Mouse (Mus musculus) activated CD4-positive, CD25-positive, alpha-beta regulatory T cell, adult 4 months (primary cell): ENCODE measurements around the gene Trim56. TPM values are rescaled to one million over a fixed set of nuclear protein-coding genes. Genes with fewer than 3 reads are reported as not detected.
"Not testable (repeated sequence)": the region's sequence is repeated elsewhere in the genome, so short reads cannot be mapped to it uniquely, and the experiment has no call there.

Source experiments
- ATAC-seq: one replicate; pipeline ENCODE4 v1.8.0; 2017
- polyA plus RNA-seq, 2 experiments: library from polyadenylated mRNA; unstranded; fragments of 100-300 nt; shearing (Covaris generic); gene quantifications; one replicate each; pipeline ENCODE4 v1.2.1; 2017

The Trim56 gene
- 10 to 100 TPM; 15.1 to 15.6 TPM for polyA plus RNA-seq

DNA sequence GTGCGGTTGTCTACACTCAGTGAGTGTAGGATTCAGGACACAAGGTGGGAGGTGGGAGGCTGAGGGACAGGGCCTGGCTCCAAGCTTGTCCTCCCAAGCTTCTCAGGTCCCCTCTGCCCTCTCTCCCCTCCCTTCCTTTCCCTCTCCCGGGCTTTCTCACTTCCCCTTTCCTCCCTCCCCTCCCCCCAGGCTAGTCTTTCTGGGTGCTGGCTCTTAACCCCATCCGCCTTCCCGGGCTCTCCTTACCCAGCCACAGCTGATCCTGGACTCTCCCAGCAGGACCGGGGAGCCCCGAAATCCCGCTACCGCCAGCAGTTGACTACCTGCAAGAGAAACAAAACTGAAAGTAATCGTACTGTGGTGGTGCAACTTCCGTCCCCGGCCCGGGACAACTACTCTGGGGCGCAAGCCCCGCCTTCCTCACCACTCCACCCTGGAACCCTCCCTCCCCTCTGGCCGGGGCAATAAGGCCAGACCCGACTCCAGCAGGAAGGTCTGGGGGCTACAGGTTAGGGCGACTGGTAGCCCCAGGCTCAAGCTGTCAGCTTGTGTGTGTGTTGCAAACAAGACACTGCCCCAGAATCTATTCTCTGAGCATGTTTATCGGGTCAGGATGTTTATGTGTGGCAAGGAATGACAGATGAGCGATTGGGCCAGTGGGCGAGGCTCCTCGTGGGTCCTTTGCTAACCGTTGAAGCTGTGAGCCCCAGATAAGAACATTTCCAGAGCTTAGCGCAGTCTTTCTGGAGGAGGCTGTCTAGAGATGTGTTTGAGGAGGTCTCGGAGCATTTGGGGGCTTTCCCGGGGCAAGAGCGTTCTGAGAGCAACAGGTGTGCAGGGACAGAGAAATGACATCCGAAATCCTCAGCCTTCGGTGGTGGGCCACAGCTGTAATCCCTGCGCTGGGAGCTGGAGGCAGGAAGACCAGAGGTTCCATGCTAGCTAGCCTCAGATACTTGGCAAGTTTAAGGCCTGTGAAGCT is at the start of gene Trim56:
Gene Trim56, minus strand, starts transcription at position 344 of the 982 bp plus-strand sequence.
- peak; percentile 88 for ATAC-seq

DNA sequence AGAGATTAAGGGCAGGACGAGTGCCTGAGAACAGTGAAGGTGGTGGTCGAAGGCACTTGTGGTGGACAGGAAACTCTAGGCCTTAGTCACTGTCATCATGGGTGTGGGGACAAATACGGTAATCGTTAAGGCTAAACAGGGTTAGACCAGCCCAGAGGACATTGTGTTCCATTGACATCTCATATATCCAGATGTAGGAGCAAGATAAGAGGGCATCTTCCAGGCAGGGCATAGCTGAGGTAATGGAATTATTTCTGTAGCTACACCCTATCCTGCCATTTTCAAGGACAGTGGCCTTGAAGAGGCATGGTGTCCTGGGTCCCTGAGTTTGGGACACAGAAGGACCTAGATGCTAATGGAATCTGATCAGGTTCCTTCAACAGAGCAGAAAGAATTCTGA is 45.8 kb upstream of the Trim56 start:
- no peak for ATAC-seq

DNA sequence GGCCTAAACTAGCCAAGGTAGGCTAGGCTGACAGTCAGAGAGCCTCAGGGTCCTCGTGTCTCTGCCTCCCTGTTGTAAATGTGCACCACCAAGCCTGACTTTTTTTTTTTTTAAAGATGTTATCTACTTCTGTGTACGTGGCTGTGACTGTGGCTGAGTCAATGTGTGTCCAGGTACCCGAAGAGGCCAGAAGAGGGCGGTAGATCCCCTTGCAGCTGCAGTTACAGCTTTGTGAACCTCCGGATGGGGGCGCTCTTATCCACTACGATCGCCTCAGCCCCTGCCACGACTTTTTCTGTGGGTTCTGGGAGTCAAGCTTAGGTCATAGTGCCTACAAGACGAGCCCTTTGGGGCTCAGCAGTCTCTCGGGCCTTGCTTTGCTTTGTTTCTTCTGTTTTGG is 43.5 kb upstream of the Trim56 start:
- peak; percentile 36 for ATAC-seq

DNA sequence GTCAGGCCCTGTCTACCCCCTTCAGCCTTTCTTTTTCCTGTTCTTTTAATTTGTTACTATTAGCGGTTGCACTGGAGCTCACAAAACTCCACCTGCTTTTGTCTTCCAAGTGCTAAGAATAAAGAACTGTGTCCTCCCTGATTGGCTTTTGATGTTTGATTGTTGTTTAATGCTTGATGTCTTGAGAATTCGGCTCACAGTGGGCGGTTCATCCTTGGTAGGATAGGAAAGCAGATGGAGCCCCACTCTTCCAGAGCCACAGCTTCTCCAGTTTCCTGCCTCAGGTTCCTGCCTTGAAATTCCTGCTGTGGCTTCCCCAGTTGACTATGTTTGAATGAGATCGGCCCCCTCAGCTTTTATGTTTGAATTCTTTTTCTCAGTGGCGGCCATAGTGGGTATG is 37.3 kb upstream of the Trim56 start:
- ATAC-seq, result no peak

DNA sequence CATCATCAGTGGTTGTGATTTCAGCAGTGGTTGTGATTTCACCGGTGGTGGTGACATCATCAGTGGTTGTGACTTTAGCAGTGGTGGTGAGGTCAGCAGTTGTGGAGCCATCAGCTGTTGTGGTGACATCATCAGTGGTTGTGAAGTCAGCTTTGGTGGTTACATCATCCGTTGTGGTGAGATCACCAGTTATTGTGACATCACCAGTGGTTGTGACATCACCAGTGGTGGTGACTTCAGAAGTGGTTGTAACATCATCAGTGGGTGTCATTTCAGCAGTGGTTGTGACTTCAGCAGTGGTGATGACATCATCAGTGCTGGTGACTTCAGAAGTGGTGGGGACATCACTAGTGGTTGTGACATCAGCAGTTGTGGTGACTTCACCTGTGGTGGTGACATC is 36.6 kb upstream of the Trim56 start:
- no peak for ATAC-seq

DNA sequence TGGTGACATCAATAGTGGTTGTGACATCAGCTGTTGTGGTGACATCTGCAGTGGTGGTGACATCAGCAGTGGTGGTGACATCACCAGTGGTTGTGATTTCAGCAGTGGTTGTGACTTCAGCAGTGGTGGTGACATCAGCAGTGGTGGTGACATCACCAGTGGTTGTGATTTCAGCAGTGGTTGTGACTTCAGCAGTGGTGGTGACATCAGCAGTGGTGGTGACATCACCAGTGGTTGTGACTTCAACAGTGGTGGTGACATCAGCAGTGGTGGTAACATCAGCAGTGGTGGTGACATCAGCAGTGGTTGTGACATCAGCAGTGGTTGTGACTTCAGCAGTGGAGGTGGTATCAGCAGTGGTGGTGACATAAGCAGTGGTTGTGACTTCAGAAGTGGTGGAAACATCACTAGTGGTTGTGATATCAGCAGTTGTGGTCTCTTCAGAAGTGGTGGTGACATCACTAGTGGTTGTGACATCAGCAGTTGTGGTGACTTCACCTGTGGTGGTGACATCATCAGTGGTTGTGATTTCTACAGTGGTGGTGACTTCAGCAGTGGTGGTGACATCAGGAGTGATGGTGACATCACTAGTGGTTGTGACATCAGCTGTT is 33.4 kb upstream of the Trim56 start, which contains the start of gene Muc3:
Gene Muc3, minus strand, starts transcription at position 51 of the 611 bp plus-strand sequence.
- not testable (repeated sequence) for ATAC-seq

DNA sequence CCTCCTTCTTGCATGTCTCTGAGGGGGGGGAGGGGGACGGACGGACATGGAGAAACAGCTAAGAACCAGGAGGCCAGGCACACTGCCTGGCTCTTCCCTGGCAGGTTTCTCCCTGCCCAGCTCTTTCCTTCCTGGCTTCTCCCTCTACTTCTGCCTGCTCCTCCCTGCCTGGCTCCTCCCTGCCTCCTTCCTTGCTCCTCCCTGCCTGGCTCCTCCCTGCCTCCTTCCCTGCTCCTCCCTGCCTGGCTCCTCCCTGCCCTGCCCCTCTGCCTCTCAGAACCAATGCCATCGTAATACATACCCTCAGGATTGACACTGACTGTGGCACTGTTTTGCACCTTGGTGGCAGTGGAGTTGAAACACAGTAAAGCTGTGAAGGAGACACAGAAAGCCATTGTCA is 24.8 kb upstream of the Trim56 start:
- no peak for ATAC-seq

DNA sequence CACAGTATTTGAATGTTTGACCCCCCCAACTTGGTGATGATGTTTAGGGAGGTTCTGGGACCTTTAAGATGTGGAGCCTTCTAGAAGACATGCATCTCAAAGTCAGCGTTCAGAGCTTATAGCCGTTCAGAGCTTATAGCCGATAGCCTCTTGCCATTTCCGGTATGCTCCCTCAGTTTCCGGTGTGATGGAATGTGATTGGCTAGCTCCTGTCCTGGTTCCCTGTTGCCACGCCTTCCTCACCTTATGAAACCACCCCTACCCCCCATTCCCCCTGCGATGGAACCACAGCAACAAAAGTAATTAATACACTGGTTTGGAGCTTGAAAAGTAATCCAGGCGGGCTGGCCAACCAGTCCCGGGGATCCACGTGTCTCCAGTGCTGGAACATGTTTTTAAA is 23.0 kb upstream of the Trim56 start:
- no peak for ATAC-seq

DNA sequence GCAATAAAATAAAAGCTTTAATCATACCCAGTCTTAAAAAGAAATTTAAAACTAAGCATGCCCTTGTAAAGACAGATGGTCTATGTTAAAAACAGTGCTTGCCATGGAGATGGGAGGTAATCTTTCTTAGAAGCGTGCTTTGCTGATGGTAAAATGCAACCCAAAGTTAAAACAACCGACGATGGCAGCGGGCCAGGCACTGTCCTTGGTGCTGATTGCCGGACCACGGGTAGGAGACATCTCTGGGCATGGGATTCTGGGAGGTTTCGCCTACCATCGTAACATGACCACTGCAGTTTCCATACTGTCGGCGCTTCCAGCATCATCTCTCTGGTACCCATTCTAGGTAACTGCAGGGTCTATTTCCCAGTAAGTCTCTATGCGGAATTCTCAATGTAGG is 18.9 kb upstream of the Trim56 start:
- ATAC-seq, result no peak

DNA sequence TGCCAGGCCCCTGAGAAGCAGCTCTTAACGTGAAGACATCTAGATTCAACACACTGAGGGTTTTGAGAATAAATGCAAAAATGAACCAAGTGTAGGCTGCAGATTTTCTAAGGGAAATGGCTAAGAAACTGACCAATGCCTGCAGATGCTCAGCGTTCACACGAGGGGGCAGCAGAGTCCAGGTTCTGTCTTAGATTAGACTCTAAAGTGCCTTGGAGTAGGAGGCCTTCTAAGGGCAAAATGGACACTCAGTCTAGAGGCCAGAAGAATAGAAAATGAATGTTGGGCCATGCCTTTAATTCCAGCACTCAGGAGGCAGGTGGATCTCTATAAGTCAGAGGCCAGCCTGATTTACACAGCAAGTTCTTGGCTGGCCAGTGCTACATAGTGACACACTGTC is 15.5 kb upstream of the Trim56 start:
- peak; percentile 49 for ATAC-seq

DNA sequence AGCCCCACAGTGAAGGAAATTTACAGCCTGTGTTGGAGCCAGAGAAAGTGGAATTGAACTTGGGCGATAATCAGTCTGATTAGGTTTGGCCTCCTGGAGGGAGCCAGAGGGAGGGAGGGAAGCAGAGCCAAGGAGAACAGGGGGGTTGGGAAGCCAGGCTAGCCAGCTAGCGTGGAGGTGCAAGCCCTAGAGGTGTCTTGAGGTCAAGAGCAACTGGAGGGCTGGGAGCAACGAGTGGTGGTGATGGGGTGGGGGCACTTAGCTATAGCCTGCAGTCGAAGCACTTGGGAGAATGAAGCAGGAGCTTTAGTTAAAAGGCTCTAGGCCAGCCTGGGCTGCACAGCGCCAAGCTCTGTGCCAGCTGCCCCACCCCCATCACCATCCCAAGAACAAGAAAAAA is 13.3 kb upstream of the Trim56 start:
- ATAC-seq, result no peak

DNA sequence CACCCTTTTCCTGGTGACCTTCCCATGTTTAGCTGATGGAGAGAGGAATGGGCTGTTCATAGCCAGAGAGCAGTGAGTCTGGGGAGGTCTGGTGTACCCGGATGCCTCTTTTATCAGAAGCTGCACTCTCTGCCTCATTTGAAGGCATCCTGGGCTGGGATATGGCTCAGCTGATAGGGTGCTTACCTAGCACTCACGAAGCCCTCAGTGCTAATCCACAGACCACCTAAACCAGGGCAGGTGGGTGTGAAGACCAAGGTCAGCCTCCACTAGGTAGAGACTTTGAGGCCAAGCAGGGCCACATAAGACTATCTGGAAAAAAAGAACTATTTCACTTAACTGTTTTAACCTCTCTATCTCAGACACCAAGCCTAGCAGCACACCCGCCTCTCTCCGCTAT is 7.5 kb upstream of the Trim56 start:
- ATAC-seq, result no peak

DNA sequence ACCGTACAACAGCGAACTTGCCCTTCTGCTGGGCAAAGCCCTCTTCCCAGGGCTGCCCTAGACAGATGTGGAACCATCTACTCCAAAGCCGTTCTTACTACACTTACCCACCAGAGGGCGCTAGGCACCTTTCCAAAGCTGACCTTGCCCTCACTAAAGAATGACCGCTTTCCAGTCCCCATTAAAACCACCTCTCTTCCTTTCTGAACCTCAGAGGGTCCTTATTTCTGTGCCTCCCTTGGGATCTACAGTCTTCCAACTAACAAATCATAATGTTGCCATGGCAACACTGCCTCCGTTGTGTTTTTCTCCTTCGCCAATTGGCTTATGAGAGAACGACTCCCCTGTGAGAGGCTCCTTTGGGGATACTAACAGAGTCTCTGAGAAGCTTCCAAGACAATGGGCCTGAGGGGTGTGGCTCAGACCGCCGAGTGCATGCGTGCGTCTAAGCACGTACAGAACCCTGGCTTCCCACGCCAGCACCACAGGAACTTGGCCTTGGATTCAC is 6.7 kb upstream of the Trim56 start:
- no peak for ATAC-seq

DNA sequence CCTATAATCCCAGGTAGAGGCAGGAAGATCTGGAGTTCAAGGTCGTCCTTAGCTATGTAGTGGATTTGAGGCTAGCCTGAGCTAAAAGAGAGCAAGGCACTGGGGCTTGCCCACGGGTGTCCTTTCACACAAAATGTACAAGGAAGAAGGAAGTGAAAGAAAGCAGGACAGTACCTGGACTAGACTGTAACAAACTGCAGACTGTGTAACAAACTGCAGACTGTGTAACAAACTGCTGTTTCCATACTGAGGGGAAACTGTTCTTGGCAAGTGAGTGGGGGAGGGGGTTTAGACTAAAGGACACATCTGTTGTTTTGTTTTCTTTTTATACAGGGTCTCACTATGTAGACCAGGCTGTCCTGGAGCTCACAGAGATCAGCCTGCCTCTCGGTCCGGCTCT is 5.3 kb upstream of the Trim56 start:
- ATAC-seq, result no peak

DNA sequence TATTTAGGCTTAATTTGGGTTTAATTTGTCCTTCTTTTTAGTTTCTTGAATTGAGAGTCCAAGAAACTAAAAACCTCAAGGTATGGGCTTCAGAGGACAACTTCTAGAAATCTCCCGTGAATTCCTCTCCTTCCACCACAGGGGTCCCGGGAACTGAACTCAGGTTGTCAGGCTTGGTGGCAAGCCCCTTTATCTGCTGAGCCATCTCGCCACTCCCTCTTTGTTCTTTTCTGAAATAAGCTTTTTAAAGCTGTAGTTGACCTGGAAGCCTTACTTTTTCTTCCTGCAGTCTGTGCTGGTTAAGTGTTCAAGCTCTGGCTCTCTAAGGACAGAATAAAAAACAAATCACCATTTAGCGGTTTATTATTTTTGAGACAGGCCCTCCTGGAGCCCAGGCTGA is 2.9 kb upstream of the Trim56 start:
- no peak for ATAC-seq

DNA sequence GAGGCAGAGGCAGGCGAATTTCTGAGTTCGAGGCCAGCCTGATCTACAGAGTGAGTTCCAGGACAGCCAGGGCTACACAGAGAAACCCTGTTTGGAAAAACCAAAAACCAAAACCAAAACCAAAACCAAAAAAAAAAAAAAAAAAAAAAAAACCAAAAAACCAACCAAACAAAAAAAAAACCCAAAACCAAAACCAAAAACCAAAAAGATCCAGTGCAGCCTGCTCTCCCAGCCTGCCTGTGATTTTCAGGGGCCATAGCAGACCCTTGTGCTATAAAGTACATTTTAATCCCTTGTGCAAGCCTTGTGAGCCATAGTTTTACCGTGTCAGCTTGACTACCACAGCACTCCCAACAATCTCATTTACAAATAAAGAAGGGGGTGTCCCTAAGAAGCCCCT is 2.0 kb upstream of the Trim56 start:
- not testable (repeated sequence) for ATAC-seq

DNA sequence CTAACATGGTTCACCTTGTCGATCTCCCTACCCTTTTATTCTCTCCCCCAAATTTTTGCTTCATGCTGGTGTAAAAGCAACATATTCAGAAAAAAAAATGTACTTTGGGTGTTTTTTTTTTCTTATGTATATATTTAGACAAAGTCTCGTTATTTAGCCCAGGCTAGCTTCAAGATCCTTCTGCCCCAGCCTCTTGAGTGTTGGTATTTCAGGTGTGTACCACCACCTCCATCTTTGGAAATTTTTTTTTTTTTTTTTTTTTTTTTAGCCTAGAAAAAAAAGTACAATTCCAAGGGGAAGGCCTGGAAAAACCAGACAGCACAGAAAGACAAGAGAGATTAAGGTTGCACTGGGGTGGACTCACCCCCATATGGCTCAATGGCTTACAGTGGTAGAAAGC is 978 bp upstream of the Trim56 start:
- ATAC-seq, result no peak

DNA sequence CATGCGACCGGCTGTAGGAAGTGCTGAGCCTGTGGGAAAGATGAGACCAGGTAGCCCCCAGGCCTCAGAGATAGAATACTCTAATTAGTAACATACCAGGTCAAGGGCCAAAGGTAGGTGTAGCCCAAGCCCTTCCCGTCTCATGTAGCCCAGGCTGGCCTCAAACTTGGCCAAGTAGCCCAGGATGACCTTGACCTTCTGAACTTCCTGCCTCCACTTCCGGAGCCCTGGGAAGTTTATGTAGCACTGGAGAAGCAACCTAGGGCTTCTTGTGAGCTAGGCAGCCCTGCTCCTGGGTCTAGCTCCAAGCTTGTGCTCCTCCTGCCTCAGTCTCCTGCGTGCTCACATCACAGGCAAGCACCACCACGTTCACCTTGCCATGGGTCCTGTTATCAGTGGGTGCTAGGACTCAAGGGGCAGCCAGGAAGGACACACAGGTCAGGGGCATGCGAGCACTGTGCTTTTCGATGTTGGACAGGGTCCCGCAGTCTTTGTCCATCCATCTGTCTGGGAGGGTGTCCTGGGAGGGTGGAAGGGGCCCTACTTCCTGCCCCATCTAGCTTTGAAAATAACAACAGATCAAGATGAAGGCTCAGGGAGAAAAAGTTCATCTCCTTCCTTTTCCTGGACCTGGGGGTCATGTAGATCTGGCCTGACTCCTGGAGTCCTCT is 983 bp downstream of the Trim56 start:
- no peak for ATAC-seq

DNA sequence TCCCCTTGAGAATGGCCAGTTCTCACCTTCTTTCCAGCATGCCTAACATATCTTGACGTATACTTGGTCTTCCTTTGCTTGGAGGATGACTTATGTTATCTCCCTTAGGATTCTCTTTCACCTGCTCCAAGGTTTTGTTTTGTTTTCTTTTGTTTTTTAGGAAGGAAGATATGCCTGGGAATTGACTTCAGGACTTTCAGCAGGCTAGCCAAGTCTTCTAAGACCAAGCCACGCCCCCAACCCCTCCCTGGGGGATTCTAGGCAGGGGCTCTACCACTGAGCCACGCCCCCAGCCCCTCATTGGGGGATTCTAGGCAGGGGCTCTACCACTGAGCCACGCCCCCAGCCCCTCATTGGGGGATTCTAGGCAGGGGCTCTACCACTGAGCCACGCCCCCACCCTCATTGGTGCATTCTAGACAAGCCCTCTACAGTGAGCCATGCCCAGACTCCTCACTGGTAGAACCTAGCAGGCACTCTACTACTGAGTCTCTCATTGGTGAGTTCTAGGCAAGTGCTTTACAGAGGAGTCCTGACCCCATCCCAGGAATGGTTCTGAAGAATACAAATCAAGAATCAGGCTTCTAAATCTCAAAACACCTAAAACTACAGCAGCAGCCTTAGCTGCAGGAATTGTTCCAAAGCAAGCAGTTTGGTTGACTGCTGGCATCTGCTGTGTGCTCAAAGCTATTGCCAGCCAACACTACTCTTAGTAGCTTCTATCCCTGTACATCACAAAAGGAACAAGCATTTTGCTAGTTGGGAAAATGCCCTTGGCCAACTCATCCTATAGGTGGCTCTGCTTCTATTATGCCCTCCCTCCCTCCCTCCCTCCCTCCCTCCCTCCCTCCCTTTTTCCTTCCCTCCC is 4.2 kb downstream of the Trim56 start:
- no peak for ATAC-seq

DNA sequence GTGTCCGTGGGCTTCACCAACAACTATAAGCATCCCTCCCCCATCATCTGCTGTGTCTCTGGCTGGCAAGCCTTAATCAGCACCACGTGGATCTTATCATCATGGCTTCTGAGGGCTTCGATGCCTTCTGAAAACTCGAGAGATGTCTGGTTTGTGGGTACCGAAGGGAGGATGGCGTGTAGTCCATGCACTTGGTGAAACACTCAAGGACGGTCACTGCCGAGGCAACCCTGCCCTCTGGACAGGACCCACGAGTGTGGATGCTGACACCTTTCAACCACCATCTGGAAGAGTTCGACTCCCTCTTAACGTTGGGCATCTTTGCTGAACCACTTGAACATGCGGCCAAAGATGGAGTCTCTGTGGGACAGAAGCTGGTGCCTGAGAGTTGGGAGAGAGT is 5.1 kb downstream of the Trim56 start:
- ATAC-seq, result no peak

DNA sequence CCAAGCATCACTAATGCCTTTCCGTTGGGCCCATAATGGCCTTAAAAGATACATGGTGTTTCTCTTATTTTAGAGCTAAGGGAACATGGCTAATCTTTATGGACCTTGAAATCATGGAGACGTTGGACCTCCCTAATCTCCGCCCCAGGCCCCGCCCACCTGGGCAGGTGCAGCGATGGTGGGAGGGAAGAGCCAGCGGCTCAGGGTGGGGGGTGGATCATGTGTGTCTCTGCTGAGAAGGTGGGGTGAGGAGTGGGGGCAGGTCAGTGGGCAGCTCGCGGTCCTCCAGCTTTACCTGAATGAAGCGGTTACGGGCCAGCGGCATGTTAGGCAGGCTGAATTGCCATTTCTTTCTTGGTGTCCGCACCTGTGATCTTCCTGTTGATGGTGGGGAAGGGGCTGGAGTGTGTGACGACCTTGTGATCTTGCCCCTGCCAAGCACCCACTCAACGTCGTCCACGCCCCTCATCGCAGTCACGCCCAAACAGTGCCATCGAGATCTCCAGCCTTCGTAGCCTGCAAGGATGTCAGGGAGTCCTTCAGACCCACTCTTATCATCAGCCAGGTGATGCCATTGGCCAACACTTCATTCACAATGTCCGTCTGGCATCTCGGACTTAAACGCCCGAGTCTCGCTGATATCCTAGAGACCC is 5.9 kb downstream of the Trim56 start:
- ATAC-seq, result no peak

DNA sequence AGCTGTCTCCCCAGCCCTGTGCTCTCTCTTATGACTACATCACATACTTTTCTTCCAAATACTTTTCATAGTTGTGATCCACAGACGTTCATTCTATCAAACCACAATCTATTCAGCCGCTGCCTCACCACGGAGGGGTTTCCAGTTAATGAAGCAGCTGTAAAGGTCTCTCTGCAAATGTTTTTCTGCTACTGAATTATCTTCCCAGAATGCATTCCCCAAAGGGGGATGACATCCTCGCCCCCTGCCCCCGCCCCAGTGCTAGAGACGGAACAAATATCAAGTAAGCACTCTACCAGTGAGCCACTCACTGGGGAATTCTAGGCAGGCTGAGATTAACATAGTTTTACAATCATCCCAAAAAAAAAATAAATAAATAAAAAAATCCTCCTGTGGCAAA is 7.9 kb downstream of the Trim56 start:
- no peak for ATAC-seq
